Mouse (Mus musculus) ES-E14 (cell line): ENCODE data around the gene Prickle2. TPM values are rescaled to one million over a fixed set of nuclear protein-coding genes. Genes with fewer than 3 reads are reported as not detected.

Experiments used
- DNase-seq: peaks from one replicate; pipeline ENCODE4 v3.0.0-alpha.2; 2013; ENCODE audit warnings: low read depth, low spot score
- H3K27ac ChIP-seq: 2 replicates; pipeline ENCODE4 v1.5.1; 2012; ENCODE audit warnings: low read depth, mild to moderate bottlenecking, low read length, moderate library complexity, mixed read lengths; ENCODE audit not compliant: poor library complexity, insufficient read depth, severe bottlenecking
- H3K36me3 ChIP-seq: 2 replicates; pipeline ENCODE4 v1.6.1; 2012; ENCODE audit warnings: mild to moderate bottlenecking, low read length, moderate library complexity, mixed read lengths; ENCODE audit not compliant: control insufficient read depth, poor library complexity, insufficient read depth, severe bottlenecking
- H3K4me1 ChIP-seq, 2 experiments: fragments of 150-350 bp in 1 of 2; sonication (generic) in 1 of 2; 2 replicates each; pipeline ENCODE4 v1.6.1; 2012; ENCODE audit warnings: low read length in 2 of 2, mild to moderate bottlenecking in 1 of 2, mixed read lengths in 1 of 2; ENCODE audit not compliant: control insufficient read depth in 2 of 2, insufficient read depth in 2 of 2, poor library complexity in 1 of 2
- H3K4me3 ChIP-seq, 2 experiments: fragments of 150-350 bp in 1 of 2; sonication (generic) in 1 of 2; 2 replicates each; pipeline ENCODE4 v1.5.1; 2012; ENCODE audit warnings: low read length in 2 of 2, low read depth in 1 of 2, mild to moderate bottlenecking in 1 of 2, mixed read lengths in 1 of 2; ENCODE audit not compliant: insufficient read depth in 1 of 2, poor library complexity in 1 of 2, severe bottlenecking in 1 of 2
- H3K9ac ChIP-seq: 2 replicates; pipeline ENCODE4 v1.6.1; 2012; ENCODE audit warnings: low read depth, mild to moderate bottlenecking, low read length, mixed read lengths; ENCODE audit not compliant: poor library complexity, insufficient read depth, severe bottlenecking
- H3K9me3 ChIP-seq: fragments of 150-350 bp; sonication (generic); 2 replicates; pipeline ENCODE4 v1.6.1; 2012; ENCODE audit warnings: low read depth, mild to moderate bottlenecking, low read length; ENCODE audit not compliant: control insufficient read depth, insufficient read depth
- CHD2 ChIP-seq: IDR thresholded peaks from 2 replicates; pipeline ENCODE4 v1.6.1; 2014; ENCODE audit warnings: mild to moderate bottlenecking, low read depth, low read length, inconsistent platforms
- HCFC1 ChIP-seq: IDR thresholded peaks from 2 replicates; pipeline ENCODE4 v1.6.1; 2012; ENCODE audit warnings: low read length, inconsistent platforms, borderline replicate concordance; ENCODE audit not compliant: insufficient read depth
- MAFK ChIP-seq: IDR thresholded peaks from 2 replicates; pipeline ENCODE4 v1.6.1; 2014; ENCODE audit warnings: mild to moderate bottlenecking, low read depth, low read length, inconsistent platforms; ENCODE audit not compliant: insufficient read depth
- ZC3H11A ChIP-seq: IDR thresholded peaks from 2 replicates; pipeline ENCODE4 v1.6.1; 2012; ENCODE audit warnings: low read depth, mild to moderate bottlenecking, inconsistent platforms, low read length, borderline replicate concordance
- ZNF384 ChIP-seq: IDR thresholded peaks from 2 replicates; pipeline ENCODE4 v1.6.1; 2012; ENCODE audit warnings: low read depth, low read length, inconsistent platforms
- in situ Hi-C, 2 experiments: fragments of 600-800 bp; cut with MboI; formaldehyde crosslinking; loops; one replicate each; pipeline ENCODE4 v1.15.1; 2025; ENCODE audit warnings: low sequenced_read_pairs in 2 of 2, inconsistent platforms in 1 of 2; ENCODE audit not compliant: unreplicated experiment in 2 of 2
- total RNA-seq: library from RNA; depleted of rRNA; stranded (reverse); fragments of 300-350 nt; gene quantifications from 2 replicates; pipeline ENCODE4 v1.2.3, GENCODE M21; 2012

Prickle2 gene
- total RNA-seq, 1 experiment, result 1.2 TPM

GRCm38 (mm10) chr6:92624306-92624705, 81.6 kb downstream of the Prickle2 start:
- no peak for DNase-seq
- no peak overlapping the region for H3K9ac ChIP-seq
- in situ Hi-C loops, result no loop called here
- no peaks in the 10 kb centered on the region for H3K9me3 ChIP-seq
- H3K36me3 ChIP-seq, result no peaks in the 10 kb centered on the region
- no peak overlapping the region for H3K4me3 ChIP-seq
- TF ChIP-seq CHD2 (no peak), MAFK (no peak), HCFC1 (no peak), ZC3H11A (no peak), ZNF384 (no peak)
- no peaks in the 10 kb centered on the region for H3K4me1 ChIP-seq
- no peak overlapping the region for H3K27ac ChIP-seq

GRCm38 (mm10) chr6:92617183-92617582, 88.8 kb downstream of the Prickle2 start:
- Histone ChIP-seq H3K4me3 (no peak overlapping the region), H3K9me3 (no peaks in the 10 kb centered on the region), H3K4me1 (no peaks in the 10 kb centered on the region), H3K36me3 (no peaks in the 10 kb centered on the region), H3K9ac (no peak overlapping the region), H3K27ac (no peak overlapping the region)
- DNase-seq, result no peak
- no peak for TF ChIP-seq ZC3H11A
- no peak for TF ChIP-seq MAFK
- TF ChIP-seq CHD2, result no peak
- TF ChIP-seq ZNF384, result no peak
- TF ChIP-seq HCFC1, result no peak
- in situ Hi-C loops, result no loop called here

GRCm38 (mm10) chr6:92614771-92615170, 91.2 kb downstream of the Prickle2 start:
- H3K9me3 ChIP-seq, result no peaks in the 10 kb centered on the region
- in situ Hi-C loops, result no loop called here
- H3K4me3 ChIP-seq, result no peak overlapping the region
- H3K9ac ChIP-seq, result no peak overlapping the region
- TF ChIP-seq MAFK (no peak), HCFC1 (no peak), ZC3H11A (no peak), ZNF384 (no peak), CHD2 (no peak)
- no peak overlapping the region for H3K27ac ChIP-seq
- no peaks in the 10 kb centered on the region for H3K4me1 ChIP-seq
- DNase-seq, result no peak
- H3K36me3 ChIP-seq, result no peaks in the 10 kb centered on the region

- H3K36me3 ChIP-seq, result no peaks in the 10 kb centered on the region
- H3K4me1 ChIP-seq, result no peaks in the 10 kb centered on the region
- in situ Hi-C loops, result no loop called here
- no peak overlapping the region for H3K9ac ChIP-seq
- DNase-seq, result no peak
- H3K4me3 ChIP-seq, result no peak overlapping the region
- H3K27ac ChIP-seq, result no peak overlapping the region
- no peaks in the 10 kb centered on the region for H3K9me3 ChIP-seq
- TF ChIP-seq MAFK (no peak), ZNF384 (no peak), CHD2 (no peak), ZC3H11A (no peak), HCFC1 (no peak)
These were observed 93.7 kb downstream of the Prickle2 start for GRCm38 (mm10) chr6:92612151-92612769.
